In the genomic region with DNA sequence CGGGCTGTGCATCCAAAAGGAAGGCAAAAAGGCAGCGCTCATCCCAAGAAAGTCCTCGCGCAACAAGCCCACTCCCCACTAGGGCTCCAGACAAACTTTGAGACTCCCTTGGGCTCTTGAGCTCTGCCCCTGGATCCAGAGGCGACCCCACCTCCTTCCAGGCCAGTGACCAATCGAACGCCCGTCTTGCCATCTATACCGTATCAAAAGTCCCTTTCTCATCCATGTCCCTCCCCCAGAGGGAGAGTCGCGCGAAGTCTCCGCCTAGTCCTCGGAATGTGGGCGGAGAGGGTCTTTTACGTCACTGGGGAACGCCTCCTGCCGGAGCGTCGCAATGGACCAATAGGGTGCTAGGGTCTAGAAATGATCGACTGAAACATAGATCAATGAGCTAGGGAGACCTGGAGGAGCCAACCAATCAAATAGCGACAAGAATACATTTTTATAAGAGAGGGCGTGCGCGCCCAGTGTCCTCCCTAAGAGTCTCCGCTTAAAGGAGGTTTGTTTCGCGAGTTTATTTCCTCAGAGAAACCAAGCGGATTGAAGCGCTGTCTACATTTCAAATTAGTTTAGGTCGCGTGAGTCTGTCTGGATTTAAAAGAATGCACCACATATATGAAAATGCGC, we compare ENCODE assay signal across 8 mouse cellular contexts. TPM values are rescaled to one million over a fixed set of nuclear protein-coding genes. Genes with fewer than 3 reads are reported as not detected.
DNase-seq lines count a peak whose midpoint lies in the region; ATAC-seq and TF ChIP-seq lines count a peak whose summit lies in the region.

A gene (minus strand): TSS at position 106 of the 627 bp plus-strand sequence.

- H3K9ac ChIP-seq in kidney, embryonic 14.5 days (ENCODE audit: low read depth, low read length): peak within 1 kb of the TSS; percentile 95
- H3K9ac ChIP-seq in limb, embryonic 14.5 days (ENCODE audit: low read depth, low read length, severe bottlenecking): peak within 1 kb of the TSS; percentile 91
- peak within 1 kb of the TSS; percentile 71 for H3K9ac ChIP-seq in midbrain, embryonic 16.5 days (ENCODE audit: low read depth, low read length)

- H3K4me3 ChIP-seq in C2C12 (ENCODE audit: insufficient read depth, poor library complexity, severe bottlenecking): peak within 1 kb of the TSS; percentile 74
- H3K4me3 ChIP-seq in erythroblast, embryonic 14.5 days (replicated peaks): peak within 1 kb of the TSS; percentile 76
- H3K4me3 ChIP-seq in heart, embryonic 10.5 days: peak within 1 kb of the TSS; percentile 96
- H3K4me3 ChIP-seq in kidney, embryonic 14.5 days (ENCODE audit: low read length): peak within 1 kb of the TSS; percentile 95
- H3K4me3 ChIP-seq in limb, embryonic 14.5 days (replicated peaks; ENCODE audit: low read length): peak within 1 kb of the TSS; percentile 88
- peak within 1 kb of the TSS; percentile 74 for H3K4me3 ChIP-seq in midbrain, embryonic 16.5 days (ENCODE audit: low read depth, low read length)
- peak within 1 kb of the TSS; percentile 76 for H3K4me3 ChIP-seq in spleen, adult 2 months (ENCODE audit: extremely low read depth, insufficient read depth, insufficient read length)

- no peak for TF ChIP-seq CTCF in C2C12 (IDR thresholded peaks at IDR 0.05; ENCODE audit: control insufficient read depth, insufficient read depth, insufficient read length)
- TF ChIP-seq CTCF in spleen, adult 2 months (IDR thresholded peaks at IDR 0.05; ENCODE audit: extremely low read depth, insufficient read depth, insufficient read length, insufficient replicate concordance): no peak

- DNase-seq in brain, embryonic 18.5 days (ENCODE audit: low read depth, low spot score): peak; percentile 98
- peak; percentile 99 for DNase-seq in heart, embryonic 10.5 days (ENCODE audit: low spot score)
- peak; percentile 100 for DNase-seq in limb, embryonic 14.5 days (ENCODE audit: low spot score)
- DNase-seq in spleen, adult 2 months (ENCODE audit: low read depth in 1 of 2, low spot score in 2 of 2): peak; percentile 93 to 99

- H3K9me3 ChIP-seq in erythroblast, embryonic 14.5 days (ENCODE audit: control insufficient read depth, low read length): no peaks in the 10 kb centered on the region
- no peaks in the 10 kb centered on the region; the same call in 1 of the 2 replicates for H3K9me3 ChIP-seq in heart, embryonic 10.5 days
- peaks cover 4% of the 10 kb centered on the region; the same call in 1 of the 2 replicates for H3K9me3 ChIP-seq in kidney, embryonic 14.5 days (ENCODE audit: control insufficient read depth, low read length)
- peaks cover 4% of the 10 kb centered on the region; the same call in 1 of the 2 replicates for H3K9me3 ChIP-seq in limb, embryonic 14.5 days (ENCODE audit: control insufficient read depth, low read length)
- H3K9me3 ChIP-seq in midbrain, embryonic 16.5 days (replicated peaks; ENCODE audit: control insufficient read depth, low read length, poor library complexity, severe bottlenecking): no peaks in the 10 kb centered on the region

- under 1% methylated on average over 33 of the region's 33 CpGs for WGBS in heart, embryonic 10.5 days
- under 1% methylated on average over 33 of the region's 33 CpGs for WGBS in kidney, embryonic 14.5 days
- under 1% methylated on average over 33 of the region's 33 CpGs for WGBS in limb, embryonic 14.5 days
- under 1% methylated on average over 33 of the region's 33 CpGs for WGBS in midbrain, embryonic 16.5 days
- under 1% methylated on average over 33 of the region's 33 CpGs for WGBS in spleen, adult 2 months

- H3ac ChIP-seq in C2C12 (ENCODE audit: control insufficient read depth, insufficient read length, low read depth): peak within 1 kb of the TSS; percentile 94

- no peaks in the 10 kb centered on the region for H3K27me3 ChIP-seq in C2C12 (ENCODE audit: control insufficient read depth, insufficient read depth, insufficient read length)
- H3K27me3 ChIP-seq in erythroblast, embryonic 14.5 days (ENCODE audit: control insufficient read depth): peaks cover 13% of the 10 kb centered on the region
- H3K27me3 ChIP-seq in heart, embryonic 10.5 days (ENCODE audit: insufficient read depth, poor library complexity, severe bottlenecking): no peaks in the 10 kb centered on the region
- H3K27me3 ChIP-seq in kidney, embryonic 14.5 days (ENCODE audit: control insufficient read depth, insufficient read depth, low read length): no peaks in the 10 kb centered on the region
- no peaks in the 10 kb centered on the region for H3K27me3 ChIP-seq in limb, embryonic 14.5 days (ENCODE audit: control insufficient read depth, insufficient read depth, low read length)
- no peaks in the 10 kb centered on the region for H3K27me3 ChIP-seq in midbrain, embryonic 16.5 days (ENCODE audit: control insufficient read depth, insufficient read depth, low read depth, low read length)
- no peaks in the 10 kb centered on the region for H3K27me3 ChIP-seq in spleen, adult 2 months (ENCODE audit: control insufficient read depth, insufficient read depth, low read length)

- peak; percentile 99 for ATAC-seq in kidney, embryonic 14.5 days (ENCODE audit: low FRiP score, low TSS enrichment)
- peak; percentile 98 for ATAC-seq in limb, embryonic 14.5 days (ENCODE audit: low FRiP score, low read depth)
- ATAC-seq in midbrain, embryonic 16.5 days: peak; percentile 99

- peaks cover 48% of the 10 kb centered on the region for H3K79me2 ChIP-seq in C2C12 (ENCODE audit: control insufficient read depth, insufficient read depth)

- peaks cover 3% of the 10 kb centered on the region for H3K36me3 ChIP-seq in C2C12 (ENCODE audit: control insufficient read depth, insufficient read depth)
- H3K36me3 ChIP-seq in erythroblast, embryonic 14.5 days (ENCODE audit: control insufficient read depth): no peaks in the 10 kb centered on the region; the same call in 1 of the 2 replicates
- H3K36me3 ChIP-seq in heart, embryonic 10.5 days: peaks cover 8% of the 10 kb centered on the region; the same call in 1 of the 2 replicates
- H3K36me3 ChIP-seq in kidney, embryonic 14.5 days (ENCODE audit: control insufficient read depth, insufficient read depth, low read length): peaks cover 2% of the 10 kb centered on the region; the same call in 1 of the 2 replicates
- H3K36me3 ChIP-seq in limb, embryonic 14.5 days (ENCODE audit: control insufficient read depth, insufficient read depth, low read length): peaks cover 12% of the 10 kb centered on the region; the same call in 1 of the 2 replicates
- H3K36me3 ChIP-seq in midbrain, embryonic 16.5 days (ENCODE audit: control insufficient read depth, insufficient read depth, low read length): no peaks in the 10 kb centered on the region
- no peaks in the 10 kb centered on the region for H3K36me3 ChIP-seq in spleen, adult 2 months (ENCODE audit: control insufficient read depth, insufficient read depth, low read length)

- peak within 1 kb of the TSS; percentile 67 for H3K4me2 ChIP-seq in kidney, embryonic 14.5 days (replicated peaks; ENCODE audit: low read depth, low read length)
- peak within 1 kb of the TSS; percentile 83 for H3K4me2 ChIP-seq in limb, embryonic 14.5 days (replicated peaks; ENCODE audit: low read depth, low read length, severe bottlenecking)
- peak within 1 kb of the TSS; percentile 68 for H3K4me2 ChIP-seq in midbrain, embryonic 16.5 days (ENCODE audit: low read length)

- peaks cover 25% of the 10 kb centered on the region for H3K4me1 ChIP-seq in erythroblast, embryonic 14.5 days (ENCODE audit: control insufficient read depth)
- peaks cover 33% of the 10 kb centered on the region for H3K4me1 ChIP-seq in heart, embryonic 10.5 days
- peaks cover 37% of the 10 kb centered on the region for H3K4me1 ChIP-seq in kidney, embryonic 14.5 days (ENCODE audit: control insufficient read depth, insufficient read depth, low read length)
- H3K4me1 ChIP-seq in limb, embryonic 14.5 days (ENCODE audit: control insufficient read depth, insufficient read depth, low read length): peaks cover 19% of the 10 kb centered on the region
- H3K4me1 ChIP-seq in midbrain, embryonic 16.5 days (ENCODE audit: control insufficient read depth, insufficient read depth, low read length): peaks cover 7% of the 10 kb centered on the region
- peaks cover 2% of the 10 kb centered on the region; the same call in 1 of the 2 replicates for H3K4me1 ChIP-seq in spleen, adult 2 months (ENCODE audit: control insufficient read depth, insufficient read depth, insufficient read length)

- TF ChIP-seq POLR2A in limb, embryonic 14.5 days (IDR thresholded peaks at IDR 0.05; ENCODE audit: borderline replicate concordance, extremely low read depth, insufficient read depth, insufficient read length): peak; percentile 70; the same call in 1 of the 2 replicates
- peak; percentile 15; the same call in 1 of the 2 replicates for TF ChIP-seq POLR2A in spleen, adult 2 months (IDR thresholded peaks at IDR 0.05; ENCODE audit: low read depth, low read length)

- H3K27ac ChIP-seq in heart, embryonic 10.5 days: peak within 1 kb of the TSS; percentile 97
- peak within 1 kb of the TSS; percentile 92 for H3K27ac ChIP-seq in kidney, embryonic 14.5 days (ENCODE audit: low read depth, low read length)
- peak within 1 kb of the TSS; percentile 94 for H3K27ac ChIP-seq in limb, embryonic 14.5 days (replicated peaks; ENCODE audit: low read depth, low read length)
- H3K27ac ChIP-seq in midbrain, embryonic 16.5 days (ENCODE audit: low read length): peak within 1 kb of the TSS; percentile 60
- H3K27ac ChIP-seq in spleen, adult 2 months (ENCODE audit: insufficient read depth, low read length): peak within 1 kb of the TSS; percentile 44

- H3K79me3 ChIP-seq in C2C12 (ENCODE audit: low read depth): peaks cover 25% of the 10 kb centered on the region

TF ChIP-seq in C2C12, 6 proteins besides CTCF, POLR2A, EP300 and RAD21:
- TF ChIP-seq FOSL1 (IDR thresholded peaks at IDR 0.05; ENCODE audit: insufficient read depth, low read length, poor library complexity, severe bottlenecking): no peak

RNA-seq across cellular contexts. Expression of the gene that starts here (rescaled TPM):
- 8.8 TPM for polyA plus RNA-seq in C2C12 (2012; fragmentation: generic; extraction: Trizol)
- polyA plus RNA-seq in erythroblast, embryonic 14.5 days (2012): under 0.01 and 0.01 TPM in 2 replicates
- polyA plus RNA-seq in heart, embryonic 10.5 days (2016; fragmentation: Nextera tagmentation; extraction: Ambion mirVana): 33.5 and 36.3 TPM in 2 replicates
- polyA plus RNA-seq in kidney, embryonic 14.5 days (2014; fragmentation: Nextera tagmentation; extraction: Ambion mirVana): 21.3 and 34.2 TPM in 2 replicates
- polyA plus RNA-seq in limb, embryonic 14.5 days (2012; rRNA removed): 51.7 and 60.1 TPM in 2 replicates
- polyA plus RNA-seq in limb, embryonic 14.5 days (2014; fragmentation: Nextera tagmentation; extraction: Ambion mirVana): 44.4 and 48.2 TPM in 2 replicates
- 2.3 and 2.6 TPM in 2 replicates for polyA plus RNA-seq in midbrain, embryonic 16.5 days (2015; fragmentation: Nextera tagmentation; extraction: Ambion mirVana)
- polyA plus RNA-seq in spleen, adult 2 months (2012; rRNA removed): 6.6 and 6.8 TPM in 2 replicates

Comparison
In these comparisons a context has a peak if more than half of its experiments do, and no peak if none do; other contexts are left out.
1. Peak in every context shown above with its lines: DNase-seq, ATAC-seq, H3K4me3 ChIP-seq and H3K27ac ChIP-seq.
2. H3K27ac ChIP-seq: peak in every context shown above with its lines; median percentile 97 in heart, embryonic 10.5 days; 94 in limb, embryonic 14.5 days; 92 in kidney, embryonic 14.5 days; 60 in midbrain, embryonic 16.5 days; 44 in spleen, adult 2 months.